Mouse (Mus musculus) G1E (cell line): ENCODE results near the gene Fam25c.
"Not testable (repeated sequence)": the region's sequence is repeated elsewhere in the genome, so short reads cannot be mapped to it uniquely, and the experiment has no call there.

Experiments
- CTCF ChIP-seq: IDR thresholded peaks from 2 replicates; pipeline ENCODE4 v1.5.1; 2012; ENCODE audit warnings: low read depth, low read length, inconsistent platforms, mixed read lengths
- GATA1 ChIP-seq: IDR thresholded peaks from 2 replicates; pipeline ENCODE4 v1.6.1; 2012; ENCODE audit warnings: borderline replicate concordance, low read length, inconsistent platforms, mixed read lengths
- GATA2 ChIP-seq: IDR thresholded peaks from 2 replicates; pipeline ENCODE4 v1.6.1; 2012; ENCODE audit warnings: low read depth, low read length, inconsistent platforms, borderline replicate concordance
- POLR2AphosphoS5 ChIP-seq: IDR thresholded peaks from 2 replicates; pipeline ENCODE4 v1.6.1; 2012; ENCODE audit warnings: low read depth, low read length, inconsistent platforms; ENCODE audit not compliant: insufficient replicate concordance
- TAL1 ChIP-seq: conservative IDR thresholded peaks from 2 replicates; pipeline ENCODE4 v1.6.1; 2012; ENCODE audit warnings: low read depth, low read length, inconsistent platforms, mixed read lengths

DNA sequence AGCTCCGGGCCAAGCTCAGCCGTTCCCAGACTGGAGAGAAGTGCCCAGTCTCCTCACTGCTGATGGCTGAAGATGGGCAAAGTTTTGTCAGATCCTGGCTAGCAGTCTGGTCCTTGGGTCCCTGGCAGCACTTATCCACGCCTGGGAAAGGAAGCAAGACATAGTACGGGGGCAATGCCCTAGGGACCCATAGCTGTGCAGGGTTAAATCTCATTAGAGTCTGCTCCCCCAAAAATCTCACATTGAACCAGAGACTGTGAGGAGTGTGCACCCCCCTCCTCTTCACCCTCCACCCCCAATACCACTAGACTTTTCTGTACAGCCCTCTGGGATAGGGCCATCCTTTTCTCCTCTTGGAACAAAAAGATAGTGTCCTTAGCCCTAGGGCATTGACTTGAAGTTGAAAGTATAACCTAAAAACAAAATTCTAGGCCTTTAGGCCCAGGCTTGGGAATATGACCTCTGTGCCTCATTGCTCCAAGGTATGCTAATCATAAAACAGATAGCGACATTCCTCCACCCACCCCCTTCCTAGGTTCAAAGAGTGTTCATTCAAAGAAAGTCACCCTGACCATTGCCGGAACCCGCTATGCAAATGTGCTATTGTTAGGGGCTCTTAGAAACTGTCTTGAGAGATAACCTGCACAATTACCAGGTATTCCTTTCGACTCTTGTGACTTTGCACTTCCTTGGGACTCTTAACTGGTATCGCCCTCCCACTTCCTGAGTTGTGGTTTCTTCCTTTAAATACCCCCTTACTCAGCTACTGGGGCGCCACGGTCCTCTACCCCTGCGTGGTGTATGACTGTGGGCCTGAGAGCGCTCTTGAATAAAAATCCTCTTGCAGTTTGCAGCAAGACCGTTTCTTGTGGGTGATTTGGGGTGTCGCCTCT is 9.3 kb upstream of the Fam25c start:
- not testable (repeated sequence) for TF ChIP-seq CTCF, TAL1, GATA1, GATA2, POLR2AphosphoS5
